Mouse (Mus musculus) testis, adult 2 months (tissue): Measurements from ENCODE around the gene Dgke. TPM values are rescaled to one million over a fixed set of nuclear protein-coding genes. Genes with fewer than 3 reads are reported as not detected.
A peak's percentile ranks its signal among the peaks of the same experiment; 100 is the strongest.
"Not testable (repeated sequence)": the region's sequence is repeated elsewhere in the genome, so short reads cannot be mapped to it uniquely, and the experiment has no call there.

ENCODE experiments used
- H3K27ac ChIP-seq: fragments of 200-500 bp; 2 replicates; pipeline ENCODE4 v1.5.1; 2012; ENCODE audit warnings: low read depth, low read length; ENCODE audit not compliant: control insufficient read depth, insufficient read depth
- H3K27me3 ChIP-seq: fragments of 200-500 bp; 2 replicates; pipeline ENCODE4 v1.6.1; 2012; ENCODE audit warnings: mild to moderate bottlenecking, low read length, moderate library complexity; ENCODE audit not compliant: control insufficient read depth, insufficient read depth
- H3K36me3 ChIP-seq: fragments of 200-500 bp; 2 replicates; pipeline ENCODE4 v1.6.1; 2012; ENCODE audit warnings: mild to moderate bottlenecking, low read length; ENCODE audit not compliant: control insufficient read depth, insufficient read depth
- H3K4me1 ChIP-seq: fragments of 200-500 bp; 2 replicates; pipeline ENCODE4 v1.6.1; 2012; ENCODE audit warnings: low read length; ENCODE audit not compliant: control insufficient read depth, insufficient read depth
- H3K4me3 ChIP-seq: fragments of 200-500 bp; 2 replicates; pipeline ENCODE4 v1.5.1; 2012; ENCODE audit warnings: low read depth, mild to moderate bottlenecking, low read length, moderate library complexity, mixed read lengths; ENCODE audit not compliant: control insufficient read depth
- CTCF ChIP-seq: fragments of 200-500 bp; IDR thresholded peaks from 2 replicates; pipeline ENCODE4 v1.5.1; 2012; ENCODE audit warnings: low read depth, mild to moderate bottlenecking, inconsistent platforms, low read length, moderate library complexity; ENCODE audit not compliant: control insufficient read depth, insufficient read depth, insufficient replicate concordance
- POLR2A ChIP-seq: fragments of 200-500 bp; IDR thresholded peaks from 2 replicates; pipeline ENCODE4 v1.6.1; 2012; ENCODE audit warnings: low read depth, mild to moderate bottlenecking, inconsistent platforms, low read length, moderate library complexity; ENCODE audit not compliant: control insufficient read depth
- polyA plus RNA-seq: library from polyadenylated mRNA; depleted of rRNA; stranded (reverse); fragments of >200 nt; gene quantifications from 2 replicates; pipeline ENCODE4 v1.2.3, GENCODE M21; 2012

The Dgke gene
- polyA plus RNA-seq, 1 experiment, result 4.0 TPM

DNA sequence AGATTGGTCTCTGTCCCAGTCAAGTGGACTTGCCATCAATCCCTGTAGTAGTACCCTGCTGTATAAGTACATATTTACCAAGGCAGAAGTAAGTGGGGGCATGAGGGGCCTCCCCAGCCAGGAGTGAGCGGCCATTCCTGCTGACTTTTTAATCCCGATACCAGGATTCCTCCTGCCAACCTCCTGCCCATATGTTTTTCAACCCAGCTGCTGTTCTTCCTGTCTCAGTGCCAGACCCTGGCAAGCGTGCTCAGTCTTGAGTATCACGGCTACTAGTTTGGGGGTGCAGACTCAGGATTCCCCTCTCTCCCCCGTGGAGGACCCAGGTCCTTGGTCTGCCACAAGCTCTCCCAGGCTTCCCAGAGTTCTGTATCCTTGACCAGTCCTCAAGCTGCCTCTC, 64.0 kb downstream of the Dgke start:
- Histone ChIP-seq H3K27me3 (no peaks in the 10 kb centered on the region), H3K4me3 (no peak overlapping the region), H3K36me3 (no peaks in the 10 kb centered on the region), H3K4me1 (peaks cover 10% of the 10 kb centered on the region), H3K27ac (peak overlapping the region; percentile 65)
- TF ChIP-seq POLR2A (no peak), CTCF (no peak)

DNA sequence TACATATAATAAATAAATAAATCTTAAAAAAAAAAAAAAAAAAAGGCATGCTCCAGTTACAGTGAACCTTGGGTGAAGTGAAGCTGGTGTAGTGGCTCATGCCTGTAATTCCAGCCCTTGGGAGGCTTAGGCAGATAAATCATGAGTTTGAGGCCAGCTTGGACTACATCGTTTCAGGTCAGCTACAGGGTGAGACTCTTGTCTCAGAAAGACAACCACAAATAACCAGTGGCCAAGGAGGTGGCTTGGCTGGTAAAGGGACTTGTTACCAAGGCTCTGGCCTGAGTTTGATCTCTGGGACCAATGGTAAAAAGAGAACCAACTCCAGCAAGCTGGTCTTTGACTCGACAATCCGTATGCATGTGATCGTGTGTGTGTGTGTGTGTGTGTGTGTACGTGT, 64.6 kb downstream of the Dgke start:
- H3K27ac ChIP-seq, result no peak overlapping the region
- H3K4me1 ChIP-seq, result peaks cover 10% of the 10 kb centered on the region
- H3K36me3 ChIP-seq, result no peaks in the 10 kb centered on the region
- no peak overlapping the region for H3K4me3 ChIP-seq
- H3K27me3 ChIP-seq, result no peaks in the 10 kb centered on the region
- TF ChIP-seq CTCF (no peak), POLR2A (no peak)

DNA sequence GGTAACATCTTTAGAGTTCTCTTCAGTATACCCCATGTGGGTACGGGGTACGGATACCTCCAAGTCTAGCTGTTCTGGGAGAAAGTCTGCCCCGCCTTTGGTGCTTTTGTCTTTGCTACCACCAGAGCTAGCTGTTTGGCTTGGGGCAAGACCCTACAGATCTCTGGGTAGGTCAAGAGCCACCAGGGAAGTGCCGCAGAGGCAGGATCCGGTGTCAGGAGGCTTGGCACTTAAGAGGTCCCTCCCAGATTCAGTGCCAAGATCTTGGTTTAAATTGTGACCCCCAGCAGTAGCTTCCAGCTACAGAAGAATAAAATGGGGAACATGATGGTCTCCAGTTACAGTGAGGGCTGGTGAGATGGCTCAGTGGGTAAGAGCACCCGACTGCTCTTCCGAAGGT, 65.1 kb downstream of the Dgke start:
- TF ChIP-seq CTCF (no peak), POLR2A (no peak)
- H3K27me3 ChIP-seq, result no peaks in the 10 kb centered on the region
- peaks cover 10% of the 10 kb centered on the region for H3K4me1 ChIP-seq
- H3K4me3 ChIP-seq, result no peak overlapping the region
- H3K36me3 ChIP-seq, result no peaks in the 10 kb centered on the region
- no peak overlapping the region for H3K27ac ChIP-seq

- no peaks in the 10 kb centered on the region for H3K36me3 ChIP-seq
- H3K27ac ChIP-seq, result no peak overlapping the region
- H3K27me3 ChIP-seq, result no peaks in the 10 kb centered on the region
- H3K4me3 ChIP-seq, result no peak overlapping the region; the same call in 1 of the 2 replicates
- peaks cover 10% of the 10 kb centered on the region for H3K4me1 ChIP-seq
- TF ChIP-seq POLR2A, result no peak
- TF ChIP-seq CTCF, result no peak
Measured at GRCm38 (mm10) chr11:89000527-89000819, 66.2 kb downstream of the Dgke start.

DNA sequence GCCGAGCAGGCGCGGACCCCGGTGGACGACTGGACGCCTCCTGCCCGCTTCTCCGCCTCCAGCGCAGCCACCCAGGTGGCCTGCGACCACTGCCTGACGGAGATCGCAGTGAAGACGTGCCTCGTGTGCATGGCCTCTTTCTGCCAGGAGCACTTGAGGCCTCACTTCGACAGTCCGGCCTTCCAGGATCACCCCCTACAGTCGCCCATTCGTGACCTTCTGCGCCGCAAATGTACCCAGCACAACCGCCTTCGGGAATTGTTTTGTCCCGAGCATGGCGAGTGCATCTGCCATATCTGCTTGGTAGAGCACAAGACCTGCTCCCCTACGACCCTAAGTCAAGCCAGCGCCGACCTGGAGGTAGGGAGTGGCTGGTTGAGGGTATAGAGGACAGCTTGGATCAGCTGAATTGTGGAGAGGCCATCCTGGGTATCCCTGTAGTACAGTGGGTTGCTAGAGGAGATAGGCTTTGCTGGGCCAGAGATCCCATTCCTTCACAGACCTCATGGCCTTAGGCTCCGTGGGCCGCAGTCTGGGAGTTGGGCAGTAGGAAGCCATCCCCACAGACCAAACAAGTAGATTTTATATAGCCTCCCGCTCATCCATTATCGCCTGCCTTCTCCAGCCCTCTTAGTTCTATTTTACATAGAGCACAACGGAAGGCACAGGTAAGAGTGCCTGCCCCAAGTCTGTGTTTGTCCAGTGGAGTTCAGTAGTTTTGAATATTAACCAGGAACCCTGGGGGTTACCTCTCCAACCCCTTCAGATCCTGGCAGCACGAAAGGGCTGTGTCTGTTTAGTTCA, 66.7 kb downstream of the Dgke start:
- H3K27me3 ChIP-seq, result no peaks in the 10 kb centered on the region
- H3K4me1 ChIP-seq, result peaks cover 10% of the 10 kb centered on the region
- peak overlapping the region; percentile 84 for H3K27ac ChIP-seq
- peak overlapping the region; percentile 88 for H3K4me3 ChIP-seq
- TF ChIP-seq CTCF, result no peak
- TF ChIP-seq POLR2A, result no peak
- H3K36me3 ChIP-seq, result no peaks in the 10 kb centered on the region

- no peaks in the 10 kb centered on the region for H3K36me3 ChIP-seq
- peak within 1 kb of the TSS; percentile 84 for H3K27ac ChIP-seq
- H3K4me1 ChIP-seq, result peaks cover 10% of the 10 kb centered on the region
- H3K4me3 ChIP-seq, result peak within 1 kb of the TSS; percentile 88
- H3K27me3 ChIP-seq, result no peaks in the 10 kb centered on the region
- no peak for TF ChIP-seq CTCF
- peak; percentile 92 for TF ChIP-seq POLR2A
Measured at GRCm38 (mm10) chr11:88998974-88999722, 67.5 kb downstream of the Dgke start, which contains the start of gene Trim25. TSS of gene Trim25 (plus strand) at chr11:88999376.

GRCm38 (mm10) chr11:88998406-88998805, 68.2 kb downstream of the Dgke start:
- no peak for TF ChIP-seq POLR2A
- no peak for TF ChIP-seq CTCF
- Histone ChIP-seq H3K4me3 (no peak overlapping the region), H3K27me3 (no peaks in the 10 kb centered on the region), H3K4me1 (peaks cover 10% of the 10 kb centered on the region), H3K27ac (no peak overlapping the region), H3K36me3 (no peaks in the 10 kb centered on the region)

- not testable (repeated sequence) for H3K27ac ChIP-seq, H3K4me3 ChIP-seq, H3K36me3 ChIP-seq, H3K4me1 ChIP-seq, H3K27me3 ChIP-seq
Measured at GRCm38 (mm10) chr11:88997343-88997742, 69.3 kb downstream of the Dgke start.
